Mouse (Mus musculus) ES-E14 (cell line): Measurements from ENCODE around the gene Fhod1. TPM values are rescaled to one million over a fixed set of nuclear protein-coding genes. Genes with fewer than 3 reads are reported as not detected.

Experiments
- DNase-seq: peaks from one replicate; pipeline ENCODE4 v3.0.0-alpha.2; 2013; ENCODE audit warnings: low read depth, low spot score
- H3K27ac ChIP-seq: 2 replicates; pipeline ENCODE4 v1.5.1; 2012; ENCODE audit warnings: low read depth, mild to moderate bottlenecking, low read length, moderate library complexity, mixed read lengths; ENCODE audit not compliant: poor library complexity, insufficient read depth, severe bottlenecking
- H3K36me3 ChIP-seq: 2 replicates; pipeline ENCODE4 v1.6.1; 2012; ENCODE audit warnings: mild to moderate bottlenecking, low read length, moderate library complexity, mixed read lengths; ENCODE audit not compliant: control insufficient read depth, poor library complexity, insufficient read depth, severe bottlenecking
- H3K4me1 ChIP-seq, 2 experiments: fragments of 150-350 bp in 1 of 2; sonication (generic) in 1 of 2; 2 replicates each; pipeline ENCODE4 v1.6.1; 2012; ENCODE audit warnings: low read length in 2 of 2, mild to moderate bottlenecking in 1 of 2, mixed read lengths in 1 of 2; ENCODE audit not compliant: control insufficient read depth in 2 of 2, insufficient read depth in 2 of 2, poor library complexity in 1 of 2
- H3K4me3 ChIP-seq, 2 experiments: fragments of 150-350 bp in 1 of 2; sonication (generic) in 1 of 2; 2 replicates each; pipeline ENCODE4 v1.5.1; 2012; ENCODE audit warnings: low read length in 2 of 2, low read depth in 1 of 2, mild to moderate bottlenecking in 1 of 2, mixed read lengths in 1 of 2; ENCODE audit not compliant: insufficient read depth in 1 of 2, poor library complexity in 1 of 2, severe bottlenecking in 1 of 2
- H3K9ac ChIP-seq: 2 replicates; pipeline ENCODE4 v1.6.1; 2012; ENCODE audit warnings: low read depth, mild to moderate bottlenecking, low read length, mixed read lengths; ENCODE audit not compliant: poor library complexity, insufficient read depth, severe bottlenecking
- H3K9me3 ChIP-seq: fragments of 150-350 bp; sonication (generic); 2 replicates; pipeline ENCODE4 v1.6.1; 2012; ENCODE audit warnings: low read depth, mild to moderate bottlenecking, low read length; ENCODE audit not compliant: control insufficient read depth, insufficient read depth
- CHD2 ChIP-seq: IDR thresholded peaks from 2 replicates; pipeline ENCODE4 v1.6.1; 2014; ENCODE audit warnings: mild to moderate bottlenecking, low read depth, low read length, inconsistent platforms
- HCFC1 ChIP-seq: IDR thresholded peaks from 2 replicates; pipeline ENCODE4 v1.6.1; 2012; ENCODE audit warnings: low read length, inconsistent platforms, borderline replicate concordance; ENCODE audit not compliant: insufficient read depth
- MAFK ChIP-seq: IDR thresholded peaks from 2 replicates; pipeline ENCODE4 v1.6.1; 2014; ENCODE audit warnings: mild to moderate bottlenecking, low read depth, low read length, inconsistent platforms; ENCODE audit not compliant: insufficient read depth
- ZC3H11A ChIP-seq: IDR thresholded peaks from 2 replicates; pipeline ENCODE4 v1.6.1; 2012; ENCODE audit warnings: low read depth, mild to moderate bottlenecking, inconsistent platforms, low read length, borderline replicate concordance
- ZNF384 ChIP-seq: IDR thresholded peaks from 2 replicates; pipeline ENCODE4 v1.6.1; 2012; ENCODE audit warnings: low read depth, low read length, inconsistent platforms
- in situ Hi-C, 2 experiments: fragments of 600-800 bp; cut with MboI; formaldehyde crosslinking; loops; one replicate each; pipeline ENCODE4 v1.15.1; 2025; ENCODE audit warnings: low sequenced_read_pairs in 2 of 2, inconsistent platforms in 1 of 2; ENCODE audit not compliant: unreplicated experiment in 2 of 2
- total RNA-seq: library from RNA; depleted of rRNA; stranded (reverse); fragments of 300-350 nt; gene quantifications from 2 replicates; pipeline ENCODE4 v1.2.3, GENCODE M21; 2012

Gene Fhod1
- total RNA-seq, 1 experiment = 9.1 TPM

DNA sequence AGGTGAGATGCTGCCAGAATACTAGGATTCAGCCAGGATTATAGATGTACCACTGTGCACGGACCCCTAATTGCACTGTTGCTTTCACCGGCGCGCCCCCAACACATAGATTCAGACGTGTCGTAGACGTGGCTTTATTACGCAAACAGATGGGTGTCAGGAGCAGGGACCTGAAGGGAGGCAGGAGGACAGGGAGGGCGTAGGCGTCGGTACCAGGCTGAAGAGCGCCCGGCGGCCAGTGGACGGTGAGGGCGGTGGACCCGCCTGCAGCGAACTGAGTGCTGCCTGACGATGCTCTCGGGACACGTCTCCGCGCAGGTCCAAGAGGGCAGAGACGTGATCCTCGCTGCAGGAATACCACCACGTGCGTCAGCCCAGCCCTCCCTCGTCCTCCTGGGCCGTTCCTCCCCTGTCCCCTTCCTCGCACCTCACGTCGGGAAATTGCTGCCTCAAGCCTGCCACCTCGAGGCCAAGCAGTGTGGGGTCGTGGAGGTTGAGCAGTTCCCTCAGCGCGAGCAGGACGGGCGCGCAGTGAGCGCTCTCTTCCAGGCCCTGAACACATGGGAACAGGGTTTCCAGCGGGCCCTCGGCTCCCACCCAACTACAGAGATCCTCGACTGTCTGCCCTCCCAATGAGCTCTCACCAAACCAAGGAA, 57.8 kb downstream of the Fhod1 start, which contains the start of gene 4931428F04Rik:
4931428F04Rik (minus strand) TSS at position 60 of the 656 bp plus-strand sequence.
- peak within 1 kb of the TSS; percentile 76 to 83 for H3K4me3 ChIP-seq
- peaks cover 0 to 27% of the 10 kb centered on the region in 2 experiments; a peak in 2 of 4 replicates for H3K4me1 ChIP-seq
- TF ChIP-seq CHD2 (no peak), HCFC1 (no peak), MAFK (no peak)
- peak within 1 kb of the TSS; percentile 81 for H3K9ac ChIP-seq
- no peaks in the 10 kb centered on the region for H3K9me3 ChIP-seq
- H3K27ac ChIP-seq = peak within 1 kb of the TSS; percentile 38; the same call in 1 of the 2 replicates
- no peak for DNase-seq
- no peaks in the 10 kb centered on the region; the same call in 1 of the 2 replicates for H3K36me3 ChIP-seq
- in situ Hi-C loops = no loop called here

DNA sequence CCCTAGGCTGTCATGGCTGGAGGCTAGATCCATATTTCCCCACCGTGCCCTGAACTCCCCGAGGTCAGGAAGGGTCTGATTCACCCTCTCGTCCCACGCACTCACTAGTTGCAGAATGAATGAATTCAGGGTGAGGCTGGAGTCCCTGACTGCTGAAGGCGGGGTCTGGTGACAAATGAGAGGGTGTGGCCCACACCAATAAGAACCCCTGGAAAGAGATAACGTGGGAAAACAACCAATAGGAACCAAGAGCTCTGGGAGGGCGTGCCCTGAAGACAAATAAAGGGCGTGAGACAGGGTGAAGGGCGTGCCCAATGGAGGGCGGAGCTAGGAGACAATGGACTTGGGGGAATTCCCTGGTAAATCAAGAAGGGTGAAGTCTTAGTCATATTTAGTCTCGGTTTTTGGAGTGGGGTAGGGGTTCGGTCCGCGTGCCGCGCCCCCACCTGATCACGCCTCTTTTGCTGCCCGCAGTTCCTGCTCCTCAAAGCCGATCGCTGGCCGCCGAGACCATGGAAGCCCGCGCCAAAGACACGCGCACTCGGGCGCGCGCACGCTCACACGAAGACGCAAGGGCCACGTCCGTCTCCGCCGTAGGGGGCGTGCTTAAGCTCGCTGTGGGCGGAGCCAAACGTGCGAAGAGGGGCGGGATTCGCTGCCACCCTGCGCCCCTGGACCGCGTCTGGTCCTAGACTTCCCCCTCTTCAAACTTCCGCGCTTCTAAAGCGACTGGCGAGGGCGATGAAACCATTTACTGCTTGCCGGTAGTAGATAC, 58.6 kb downstream of the Fhod1 start:
- peak; percentile 96 for DNase-seq

DNA sequence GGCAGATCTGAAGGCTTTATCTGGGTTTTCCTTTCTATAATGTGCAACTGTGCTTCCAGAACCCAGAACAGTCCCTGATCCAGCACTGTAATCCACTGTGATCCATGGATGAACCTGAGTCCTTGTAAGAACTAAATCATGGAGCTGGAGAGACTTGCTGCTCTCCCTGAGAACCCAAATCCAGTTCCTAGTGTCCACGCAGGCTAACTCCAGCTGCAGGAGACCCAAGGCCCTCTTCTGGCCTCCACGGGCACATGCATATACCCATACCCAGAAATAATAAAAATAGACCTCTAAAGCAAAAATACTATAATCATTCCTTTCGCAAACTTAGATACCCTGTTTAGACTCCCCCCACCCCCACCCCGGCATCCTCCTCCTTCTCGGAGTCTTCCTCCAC, 59.5 kb downstream of the Fhod1 start:
- DNase-seq = no peak
- no peak overlapping the region for H3K9ac ChIP-seq
- TF ChIP-seq CHD2 (no peak), HCFC1 (no peak), MAFK (no peak), ZNF384 (no peak), ZC3H11A (no peak)
- no peaks in the 10 kb centered on the region; the same call in 1 of the 2 replicates for H3K36me3 ChIP-seq
- H3K4me1 ChIP-seq = peaks cover 0 to 29% of the 10 kb centered on the region in 2 experiments; a peak in 2 of 4 replicates
- H3K4me3 ChIP-seq = no peak overlapping the region
- in situ Hi-C loops = no loop called here
- H3K9me3 ChIP-seq = no peaks in the 10 kb centered on the region
- H3K27ac ChIP-seq = no peak overlapping the region

More for the DNA sequence above, 58.6 kb downstream of the Fhod1 start:
- peak overlapping the region; percentile 81 for H3K9ac ChIP-seq
- peak overlapping the region; percentile 76 to 83 for H3K4me3 ChIP-seq
- no peaks in the 10 kb centered on the region; the same call in 1 of the 2 replicates for H3K36me3 ChIP-seq
- H3K9me3 ChIP-seq = no peaks in the 10 kb centered on the region
- TF ChIP-seq HCFC1 = peak; percentile 53; the same call in 1 of the 2 replicates
- TF ChIP-seq MAFK = no peak
- TF ChIP-seq CHD2 = peak; percentile 62; the same call in 1 of the 2 replicates
- TF ChIP-seq ZC3H11A = no peak
- TF ChIP-seq ZNF384 = no peak
- H3K4me1 ChIP-seq = peaks cover 0 to 26% of the 10 kb centered on the region in 2 experiments; a peak in 2 of 4 replicates
- in situ Hi-C loops = no loop called here
- H3K27ac ChIP-seq = peak overlapping the region; percentile 38; the same call in 1 of the 2 replicates

DNA sequence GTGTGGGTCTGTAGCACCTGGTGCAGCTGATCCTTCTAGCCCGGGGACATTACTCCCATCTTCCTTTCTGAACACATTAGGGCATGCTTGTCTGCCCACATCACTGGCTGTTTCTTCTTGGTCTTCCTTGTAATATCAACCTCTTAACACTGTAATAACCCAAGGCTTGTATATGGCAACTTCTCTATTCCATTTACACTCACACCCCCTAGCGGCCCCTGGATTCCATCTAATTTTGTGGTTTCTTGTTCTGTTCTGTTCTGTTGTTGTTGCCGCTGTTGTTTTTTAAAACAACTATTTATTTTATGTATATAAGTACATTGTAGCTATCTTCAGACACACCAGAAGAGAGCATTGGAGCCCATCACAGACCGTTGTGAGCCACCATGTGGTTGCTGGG, 60.8 kb downstream of the Fhod1 start:
- H3K9me3 ChIP-seq = no peaks in the 10 kb centered on the region
- peaks cover 0 to 25% of the 10 kb centered on the region in 2 experiments; a peak in 2 of 4 replicates for H3K4me1 ChIP-seq
- H3K27ac ChIP-seq = no peak overlapping the region
- no peak overlapping the region for H3K9ac ChIP-seq
- no peaks in the 10 kb centered on the region; the same call in 1 of the 2 replicates for H3K36me3 ChIP-seq
- in situ Hi-C loops = no loop called here
- TF ChIP-seq CHD2 = no peak
- no peak for TF ChIP-seq MAFK
- TF ChIP-seq ZNF384 = no peak
- TF ChIP-seq ZC3H11A = no peak
- TF ChIP-seq HCFC1 = no peak
- no peak overlapping the region for H3K4me3 ChIP-seq
- no peak for DNase-seq
